Mouse (Mus musculus) MEL-GATA-1-ER (cell line): ENCODE data around the gene 0610012G03Rik.

Experiments used
- DNase-seq: peaks from one replicate; pipeline ENCODE4 v3.0.0-alpha.2; 2012; ENCODE audit warnings: low read depth; ENCODE audit errors: extremely low read depth

0610012G03Rik gene

GRCm38 (mm10) chr16:31932840-31933697 lies 15.2 kb downstream of the 0610012G03Rik start:
- DNase-seq, result peak; percentile 77

- DNase-seq, result no peak
Measured at GRCm38 (mm10) chr16:31932255-31932654, 16.0 kb downstream of the 0610012G03Rik start.

GRCm38 (mm10) chr16:31931330-31931729 lies 17.0 kb downstream of the 0610012G03Rik start:
- DNase-seq, result no peak

- DNase-seq, result no peak
Measured at GRCm38 (mm10) chr16:31927412-31927811, 20.9 kb downstream of the 0610012G03Rik start.

GRCm38 (mm10) chr16:31926547-31927182 lies 21.6 kb downstream of the 0610012G03Rik start:
- no peak for DNase-seq

GRCm38 (mm10) chr16:31926091-31926490 lies 22.2 kb downstream of the 0610012G03Rik start:
- DNase-seq, result no peak

GRCm38 (mm10) chr16:31924368-31924767 lies 23.9 kb downstream of the 0610012G03Rik start:
- DNase-seq, result no peak

GRCm38 (mm10) chr16:31918248-31918724 lies 30.0 kb downstream of the 0610012G03Rik start:
- DNase-seq, result peak; percentile 51

- no peak for DNase-seq
Measured at GRCm38 (mm10) chr16:31917776-31918175, 30.5 kb downstream of the 0610012G03Rik start.

GRCm38 (mm10) chr16:31910281-31910847 lies 37.9 kb downstream of the 0610012G03Rik start:
- no peak for DNase-seq

GRCm38 (mm10) chr16:31908959-31909358 lies 39.3 kb downstream of the 0610012G03Rik start:
- no peak for DNase-seq

- peak; percentile 52 for DNase-seq
Measured at GRCm38 (mm10) chr16:31906896-31907295, 41.4 kb downstream of the 0610012G03Rik start.

GRCm38 (mm10) chr16:31905891-31906825 lies 42.1 kb downstream of the 0610012G03Rik start:
- no peak for DNase-seq

GRCm38 (mm10) chr16:31905331-31905730 lies 43.0 kb downstream of the 0610012G03Rik start:
- no peak for DNase-seq

GRCm38 (mm10) chr16:31903239-31903638 lies 45.1 kb downstream of the 0610012G03Rik start:
- DNase-seq, result no peak

GRCm38 (mm10) chr16:31901886-31902285 lies 46.4 kb downstream of the 0610012G03Rik start:
- no peak for DNase-seq

GRCm38 (mm10) chr16:31898546-31899326 lies 49.6 kb downstream of the 0610012G03Rik start:
- no peak for DNase-seq
